Mouse (Mus musculus): ENCODE measurements at regions not wholly inside any gene's neighbourhood (a gene's known extent, or its start where the extent isn't known, plus 50 kb on each side); places are given as distances from the start of the nearest gene placed in this dataset.

DNA sequence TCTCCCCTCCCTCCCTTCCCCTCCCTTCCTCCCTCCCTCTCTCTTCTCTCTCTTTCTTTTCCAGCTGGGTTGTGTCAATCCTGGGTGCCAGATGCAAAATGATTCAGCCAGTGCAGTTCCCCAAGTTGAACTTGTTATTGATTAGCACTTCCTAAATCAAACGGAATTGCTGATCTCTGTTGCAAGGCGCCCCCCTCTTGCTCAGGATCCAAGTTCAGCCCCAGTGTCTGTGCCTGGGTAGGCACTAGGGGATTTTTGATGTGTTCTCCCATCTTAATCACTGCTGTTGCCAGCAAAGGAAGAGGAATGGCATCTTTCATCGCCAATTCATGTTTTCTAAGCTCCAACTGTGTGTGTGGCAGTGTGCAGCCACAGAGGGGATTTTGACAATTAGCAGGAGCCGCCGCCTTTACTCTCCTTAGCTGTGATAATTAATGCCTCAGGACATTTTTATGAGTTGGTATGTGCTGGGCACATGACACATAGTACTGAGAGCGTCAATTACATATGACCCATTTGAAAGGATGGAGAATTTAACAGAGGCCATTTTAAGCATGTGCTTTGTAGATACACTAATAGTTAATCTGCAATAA is 125.9 kb upstream of the Veph1 start:
- H3K4me3 ChIP-seq (replicated peaks; ENCODE audit: low read length) = no peak overlapping the region
- H3K4me2 ChIP-seq (ENCODE audit: low read length) = no peak overlapping the region
- no peaks in the 10 kb centered on the region; the same call in 1 of the 2 replicates for H3K27me3 ChIP-seq (replicated peaks; ENCODE audit: control insufficient read depth, insufficient read depth, low read length)
- no peaks in the 10 kb centered on the region for H3K9me3 ChIP-seq (ENCODE audit: control insufficient read depth, low read length)
- no peak overlapping the region for H3K9ac ChIP-seq (replicated peaks; ENCODE audit: low read depth, low read length)
- 28% methylated on average over 6 of the region's 6 CpGs for WGBS
- no peaks in the 10 kb centered on the region for H3K36me3 ChIP-seq (ENCODE audit: control insufficient read depth, insufficient read depth)
- ATAC-seq = peak; percentile 50
- H3K27ac ChIP-seq (ENCODE audit: low read length) = no peak overlapping the region
- peaks cover 6% of the 10 kb centered on the region; the same call in 1 of the 2 replicates for H3K4me1 ChIP-seq (replicated peaks; ENCODE audit: control insufficient read depth, insufficient read depth, low read length)

DNA sequence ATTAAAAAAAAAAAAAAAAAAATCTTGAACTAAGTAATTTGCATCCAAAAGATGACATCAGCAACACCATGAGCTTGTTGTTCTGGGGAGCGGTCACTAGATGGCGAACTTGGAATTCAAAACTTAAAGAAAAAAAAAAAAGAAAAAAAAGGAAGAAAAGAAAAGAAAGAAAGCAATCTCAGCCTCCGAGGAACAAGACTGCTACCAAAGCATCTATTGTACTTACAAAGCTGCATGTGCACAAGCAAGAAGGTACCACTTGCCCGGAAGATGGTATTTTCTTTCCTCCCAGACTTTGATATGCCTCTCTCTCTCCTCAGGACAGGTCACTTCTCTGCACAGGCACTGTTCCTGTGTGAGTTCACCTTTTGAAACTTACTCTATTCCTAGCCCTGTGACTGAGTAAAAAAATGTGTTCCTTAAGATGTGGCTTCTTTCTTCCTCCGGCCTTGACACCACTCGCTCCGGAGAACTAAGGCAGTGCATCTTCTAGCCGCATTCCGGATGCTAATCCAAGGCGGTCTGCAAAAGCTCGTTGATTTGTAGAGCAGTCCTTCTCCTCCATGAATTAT is 114.2 kb upstream of the Veph1 start:
- H3K4me3 ChIP-seq (replicated peaks; ENCODE audit: low read length) = peak overlapping the region; percentile 31
- ATAC-seq = peak; percentile 63
- WGBS = 25% methylated on average over 11 of the region's 11 CpGs
- H3K4me2 ChIP-seq (ENCODE audit: low read length) = peak overlapping the region; percentile 53
- no peaks in the 10 kb centered on the region for H3K36me3 ChIP-seq (ENCODE audit: control insufficient read depth, insufficient read depth)
- peaks cover 4% of the 10 kb centered on the region for H3K4me1 ChIP-seq (replicated peaks; ENCODE audit: control insufficient read depth, insufficient read depth, low read length)
- H3K9me3 ChIP-seq (ENCODE audit: control insufficient read depth, low read length) = no peaks in the 10 kb centered on the region
- H3K27me3 ChIP-seq (replicated peaks; ENCODE audit: control insufficient read depth, insufficient read depth, low read length) = peaks cover 20% of the 10 kb centered on the region
- peak overlapping the region; percentile 28 for H3K9ac ChIP-seq (replicated peaks; ENCODE audit: low read depth, low read length)
- H3K27ac ChIP-seq (ENCODE audit: low read length) = no peak overlapping the region

DNA sequence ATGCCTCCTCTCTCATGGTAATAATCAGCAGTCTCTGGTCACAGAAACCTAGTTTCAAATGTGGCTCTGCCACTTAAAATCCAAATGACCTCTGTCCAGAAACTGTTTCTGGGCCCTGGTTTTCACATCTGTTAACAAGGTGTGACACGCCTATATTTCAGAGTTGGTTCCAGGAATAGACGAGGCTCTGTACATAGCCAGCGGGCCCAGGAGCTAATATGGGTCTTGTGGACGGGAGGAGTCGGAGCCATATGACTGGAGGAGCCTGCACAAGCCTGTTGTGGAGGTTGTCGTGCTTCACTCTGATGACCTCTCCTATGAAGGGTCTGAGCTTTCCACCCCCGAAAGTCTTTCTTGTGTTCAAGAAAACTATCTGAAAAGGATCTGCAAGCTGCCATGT is 112.2 kb upstream of the Veph1 start:
- Histone ChIP-seq H3K9ac (replicated peaks; ENCODE audit: low read depth, low read length) (no peak overlapping the region), H3K27me3 (replicated peaks; ENCODE audit: control insufficient read depth, insufficient read depth, low read length) (peaks cover 13% of the 10 kb centered on the region), H3K36me3 (ENCODE audit: control insufficient read depth, insufficient read depth) (no peaks in the 10 kb centered on the region), H3K27ac (ENCODE audit: low read length) (no peak overlapping the region), H3K4me2 (ENCODE audit: low read length) (no peak overlapping the region), H3K9me3 (ENCODE audit: control insufficient read depth, low read length) (no peaks in the 10 kb centered on the region), H3K4me1 (replicated peaks; ENCODE audit: control insufficient read depth, insufficient read depth, low read length) (peaks cover 4% of the 10 kb centered on the region), H3K4me3 (replicated peaks; ENCODE audit: low read length) (no peak overlapping the region)
- ATAC-seq = no peak
- 88% methylated on average over 7 of the region's 7 CpGs for WGBS

DNA sequence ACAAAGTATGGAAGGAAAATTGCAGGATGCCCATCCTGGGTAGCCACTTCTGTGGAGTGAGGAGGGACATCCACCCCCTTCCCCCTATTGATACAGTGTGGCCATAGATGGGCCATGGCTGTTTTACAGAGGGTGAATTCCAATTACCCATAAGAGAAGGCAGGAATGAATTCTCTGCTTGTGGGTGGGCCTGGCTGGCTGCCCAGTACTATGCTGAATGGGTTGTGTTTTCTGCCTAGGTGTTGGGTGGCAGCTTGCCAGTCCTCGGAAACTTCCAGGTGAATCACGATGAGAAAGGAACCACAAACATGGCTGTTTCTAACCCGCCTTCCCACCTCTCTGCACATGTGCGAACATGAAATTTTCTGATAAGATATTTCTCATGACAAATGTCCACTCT is 109.0 kb upstream of the Veph1 start:
- peaks cover 7% of the 10 kb centered on the region for H3K27me3 ChIP-seq (replicated peaks; ENCODE audit: control insufficient read depth, insufficient read depth, low read length)
- no peak overlapping the region for H3K4me2 ChIP-seq (ENCODE audit: low read length)
- 0 out of 2 replicates have a peak, but pooled peaks cover 3% of the 10 kb centered on the region for H3K4me1 ChIP-seq (replicated peaks; ENCODE audit: control insufficient read depth, insufficient read depth, low read length)
- H3K36me3 ChIP-seq (ENCODE audit: control insufficient read depth, insufficient read depth) = no peaks in the 10 kb centered on the region
- no peak overlapping the region for H3K9ac ChIP-seq (replicated peaks; ENCODE audit: low read depth, low read length)
- H3K27ac ChIP-seq (ENCODE audit: low read length) = no peak overlapping the region
- 52% methylated on average over 4 of the region's 4 CpGs for WGBS
- H3K9me3 ChIP-seq (ENCODE audit: control insufficient read depth, low read length) = no peaks in the 10 kb centered on the region
- ATAC-seq = 0 out of 2 replicates have a peak, but pooled peaks have one; percentile 10
- H3K4me3 ChIP-seq (replicated peaks; ENCODE audit: low read length) = no peak overlapping the region

DNA sequence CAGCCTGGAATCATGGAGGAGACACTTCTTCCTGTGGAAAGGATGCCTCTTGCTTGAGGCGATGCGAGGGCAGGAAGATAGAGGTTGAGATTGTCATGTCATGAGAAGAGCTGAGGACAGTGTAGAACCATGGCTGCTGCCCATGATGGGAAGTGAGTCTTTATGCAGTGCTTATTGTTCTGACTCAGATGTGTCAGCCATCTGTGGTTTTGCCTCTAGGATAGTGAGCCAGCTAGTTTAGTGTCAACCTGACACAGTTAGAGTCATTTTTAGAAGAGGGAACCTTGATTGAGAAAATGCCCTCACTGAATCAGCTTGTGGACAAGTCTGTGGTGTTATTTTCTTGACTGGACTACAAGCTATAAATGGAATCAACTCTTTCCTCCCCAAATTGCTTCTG is 107.1 kb upstream of the Veph1 start:
- ATAC-seq = no peak
- H3K27me3 ChIP-seq (replicated peaks; ENCODE audit: control insufficient read depth, insufficient read depth, low read length) = peaks cover under 1% of the 10 kb centered on the region
- no peaks in the 10 kb centered on the region for H3K36me3 ChIP-seq (ENCODE audit: control insufficient read depth, insufficient read depth)
- no peak overlapping the region for H3K4me3 ChIP-seq (replicated peaks; ENCODE audit: low read length)
- WGBS = 98% methylated on average over 2 of the region's 2 CpGs
- no peak overlapping the region for H3K9ac ChIP-seq (replicated peaks; ENCODE audit: low read depth, low read length)
- no peak overlapping the region for H3K27ac ChIP-seq (ENCODE audit: low read length)
- H3K4me1 ChIP-seq (replicated peaks; ENCODE audit: control insufficient read depth, insufficient read depth, low read length) = 0 out of 2 replicates have a peak, but pooled peaks cover 3% of the 10 kb centered on the region
- H3K4me2 ChIP-seq (ENCODE audit: low read length) = no peak overlapping the region
- H3K9me3 ChIP-seq (ENCODE audit: control insufficient read depth, low read length) = no peaks in the 10 kb centered on the region

DNA sequence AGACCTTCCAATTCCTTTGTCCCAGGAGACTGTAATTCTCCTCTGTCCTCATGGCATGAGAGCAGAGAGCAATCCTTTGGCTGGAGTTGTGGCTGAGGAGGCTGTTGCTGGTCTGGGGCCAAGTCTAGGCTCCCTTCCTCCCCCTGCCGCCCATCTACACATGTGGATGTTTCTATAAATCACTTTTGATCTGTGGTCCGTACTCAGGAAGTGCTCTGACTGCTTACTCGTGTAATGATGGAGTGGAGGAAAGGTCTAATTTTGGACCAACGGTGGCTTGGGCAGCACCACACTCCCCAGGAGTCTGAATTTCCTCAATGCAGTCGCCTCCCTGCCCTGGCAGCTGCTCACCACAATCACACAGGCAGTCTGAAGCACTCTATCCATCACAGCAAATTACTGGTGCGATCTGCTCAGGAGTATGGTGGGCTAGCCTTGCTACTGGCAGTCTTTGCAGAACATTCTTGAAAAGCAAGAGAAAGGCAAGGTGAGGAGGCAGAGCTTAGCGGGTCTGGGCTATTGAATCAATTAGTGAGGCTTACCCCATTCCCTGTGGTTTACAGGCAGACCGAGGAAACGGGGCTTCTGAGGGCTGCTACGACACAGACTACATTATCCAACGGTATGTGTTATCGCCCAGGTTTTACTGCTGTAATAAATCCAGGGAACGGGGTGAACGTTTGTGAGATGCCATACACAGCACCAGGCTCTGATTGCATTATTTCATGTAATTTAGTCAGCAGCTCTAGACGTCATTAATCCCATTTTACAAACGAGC is 104.3 kb upstream of the Veph1 start:
- H3K27me3 ChIP-seq (replicated peaks; ENCODE audit: control insufficient read depth, insufficient read depth, low read length) = no peaks in the 10 kb centered on the region
- no peak overlapping the region for H3K4me3 ChIP-seq (replicated peaks; ENCODE audit: low read length)
- H3K4me2 ChIP-seq (ENCODE audit: low read length) = no peak overlapping the region
- no peak for ATAC-seq
- H3K9ac ChIP-seq (replicated peaks; ENCODE audit: low read depth, low read length) = no peak overlapping the region
- peaks cover 6% of the 10 kb centered on the region for H3K4me1 ChIP-seq (replicated peaks; ENCODE audit: control insufficient read depth, insufficient read depth, low read length)
- H3K27ac ChIP-seq (ENCODE audit: low read length) = no peak overlapping the region
- 58% methylated on average over 16 of the region's 16 CpGs for WGBS
- no peaks in the 10 kb centered on the region for H3K9me3 ChIP-seq (ENCODE audit: control insufficient read depth, low read length)
- no peaks in the 10 kb centered on the region for H3K36me3 ChIP-seq (ENCODE audit: control insufficient read depth, insufficient read depth)

DNA sequence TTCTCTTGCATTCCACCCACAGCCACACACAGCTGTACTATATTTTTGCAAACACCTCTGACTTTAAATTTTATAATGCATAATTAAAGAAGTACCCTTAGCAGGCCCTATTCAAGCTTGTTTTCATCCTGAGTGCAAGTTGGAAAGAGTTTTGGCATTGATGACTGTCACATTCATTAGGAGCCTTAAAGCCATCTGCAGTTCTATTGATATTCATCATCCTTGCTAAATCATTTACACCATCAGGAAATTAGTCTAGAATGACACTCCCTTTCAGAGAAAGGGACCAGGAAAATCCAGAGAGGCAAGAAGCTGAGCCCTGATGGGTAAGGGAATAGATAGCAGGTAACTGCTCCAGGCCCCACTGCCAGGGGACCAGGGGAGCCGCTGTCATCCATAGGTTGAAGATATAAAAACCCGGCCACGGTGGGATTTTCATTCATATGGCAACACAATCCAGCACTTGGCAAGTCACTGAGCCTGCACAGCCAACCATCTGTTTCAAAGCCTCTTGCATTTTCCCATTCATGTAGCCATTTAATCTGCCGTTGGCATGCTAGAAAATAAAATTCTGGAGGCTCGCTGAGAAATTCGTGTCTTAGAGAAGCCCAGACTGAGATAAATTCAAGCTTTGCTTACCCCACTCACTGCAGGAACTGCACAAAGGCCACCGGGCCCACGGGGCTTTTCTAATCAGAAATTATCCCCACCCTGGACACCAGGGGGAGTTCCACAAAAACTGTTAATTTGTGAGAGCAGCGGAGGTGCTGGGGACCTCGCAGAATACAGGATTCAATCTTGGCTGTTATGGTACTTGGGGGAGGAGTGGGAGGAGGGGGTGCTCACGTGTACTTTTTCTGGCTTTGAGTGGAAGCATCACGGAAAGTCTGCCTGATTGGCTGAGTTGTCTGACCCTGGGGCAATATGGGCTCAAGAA is 101.8 kb upstream of the Veph1 start:
- Histone ChIP-seq H3K9ac (replicated peaks; ENCODE audit: low read depth, low read length) (no peak overlapping the region), H3K9me3 (ENCODE audit: control insufficient read depth, low read length) (no peaks in the 10 kb centered on the region), H3K36me3 (ENCODE audit: control insufficient read depth, insufficient read depth) (no peaks in the 10 kb centered on the region), H3K4me3 (replicated peaks; ENCODE audit: low read length) (no peak overlapping the region), H3K27me3 (replicated peaks; ENCODE audit: control insufficient read depth, insufficient read depth, low read length) (no peaks in the 10 kb centered on the region), H3K4me2 (ENCODE audit: low read length) (0 out of 2 replicates have a peak overlapping the region, but pooled peaks have one; percentile 15), H3K27ac (ENCODE audit: low read length) (peak overlapping the region; percentile 87), H3K4me1 (replicated peaks; ENCODE audit: control insufficient read depth, insufficient read depth, low read length) (peaks cover 6% of the 10 kb centered on the region)
- 36% methylated on average over 12 of the region's 12 CpGs for WGBS
- peak; percentile 91 for ATAC-seq

DNA sequence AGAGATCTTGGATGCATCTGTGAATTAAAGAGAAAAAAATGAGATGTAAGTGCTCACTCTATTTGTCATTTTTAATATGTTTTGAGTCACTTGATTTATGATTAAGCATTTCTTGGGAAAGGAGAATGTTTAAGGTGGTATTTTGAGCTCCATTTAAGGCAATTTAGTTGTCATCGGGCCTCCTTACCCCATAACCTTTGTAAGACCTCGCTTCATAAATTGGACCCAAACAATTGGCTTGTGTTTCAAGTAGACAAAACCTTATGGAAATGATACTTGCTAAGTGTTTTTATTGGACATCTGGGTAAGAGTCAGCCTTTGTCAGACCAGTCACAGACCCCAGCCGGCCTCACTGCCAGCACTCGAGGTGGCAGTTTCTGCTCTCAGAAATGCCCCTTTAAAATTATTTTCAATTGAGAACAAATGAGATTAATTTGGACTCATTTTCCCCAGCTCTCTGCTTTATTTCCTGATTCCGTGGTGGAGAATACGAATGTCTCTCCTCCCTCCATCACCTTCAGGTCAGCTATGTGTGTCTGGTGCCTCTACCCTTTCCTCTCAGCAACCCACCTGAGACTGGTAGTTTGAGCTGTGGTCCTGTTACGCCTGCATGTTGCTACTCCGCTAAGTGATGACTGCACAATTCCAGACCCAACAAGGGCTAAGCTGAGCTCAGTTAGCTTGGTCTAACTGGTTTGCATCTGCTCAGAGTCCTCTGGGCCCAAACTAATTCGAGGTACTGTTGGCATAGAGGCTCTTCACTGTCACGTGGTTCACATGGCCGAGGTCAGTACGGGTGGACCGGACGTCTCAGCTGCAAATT is 78.7 kb upstream of the Veph1 start:
- Histone ChIP-seq H3K4me2 (ENCODE audit: low read length) (no peak overlapping the region), H3K9me3 (ENCODE audit: control insufficient read depth, low read length) (no peaks in the 10 kb centered on the region), H3K27ac (ENCODE audit: low read length) (no peak overlapping the region), H3K9ac (replicated peaks; ENCODE audit: low read depth, low read length) (no peak overlapping the region), H3K36me3 (ENCODE audit: control insufficient read depth, insufficient read depth) (no peaks in the 10 kb centered on the region), H3K4me3 (replicated peaks; ENCODE audit: low read length) (no peak overlapping the region), H3K4me1 (replicated peaks; ENCODE audit: control insufficient read depth, insufficient read depth, low read length) (no peaks in the 10 kb centered on the region), H3K27me3 (replicated peaks; ENCODE audit: control insufficient read depth, insufficient read depth, low read length) (no peaks in the 10 kb centered on the region; the same call in 1 of the 2 replicates)
- no peak for ATAC-seq
- 77% methylated on average over 14 of the region's 14 CpGs for WGBS

Data from forebrain, embryonic 16.5 days (tissue).